Mouse (Mus musculus) forebrain, embryonic 13.5 days (tissue): ENCODE measurements around the gene Epha2. TPM values are rescaled to one million over a fixed set of nuclear protein-coding genes. Genes with fewer than 3 reads are reported as not detected.

Experiments used
- ATAC-seq: fragments of 200-750 bp; cut with Nextera tagmentation; 2 replicates; pipeline ENCODE4 v1.8.0; 2017
- H3K27ac ChIP-seq: fragments of 300-500 bp; sonication (generic); 2 replicates; pipeline ENCODE4 v1.5.1; 2015; ENCODE audit warnings: inconsistent platforms, mild to moderate bottlenecking, moderate library complexity
- H3K27me3 ChIP-seq: fragments of 300-500 bp; sonication (generic); 2 replicates; pipeline ENCODE4 v1.6.1; 2015; ENCODE audit warnings: mild to moderate bottlenecking, inconsistent platforms
- H3K36me3 ChIP-seq: fragments of 300-500 bp; sonication (generic); 2 replicates; pipeline ENCODE4 v1.6.1; 2015; ENCODE audit warnings: mild to moderate bottlenecking, inconsistent platforms; ENCODE audit not compliant: poor library complexity, severe bottlenecking
- H3K4me1 ChIP-seq: fragments of 300-500 bp; sonication (generic); 2 replicates; pipeline ENCODE4 v1.6.1; 2015; ENCODE audit warnings: inconsistent platforms
- H3K4me2 ChIP-seq: fragments of 300-500 bp; sonication (generic); 2 replicates; pipeline ENCODE4 v1.6.1; 2015; ENCODE audit warnings: inconsistent platforms, mild to moderate bottlenecking, moderate library complexity
- H3K4me3 ChIP-seq: fragments of 300-500 bp; sonication (generic); 2 replicates; pipeline ENCODE4 v1.5.1; 2015; ENCODE audit warnings: mild to moderate bottlenecking, inconsistent platforms
- H3K9ac ChIP-seq: fragments of 300-500 bp; sonication (generic); 2 replicates; pipeline ENCODE4 v1.6.1; 2015; ENCODE audit warnings: mild to moderate bottlenecking, inconsistent platforms
- H3K9me3 ChIP-seq: fragments of 300-500 bp; sonication (generic); replicated peaks from 2 replicates; pipeline ENCODE4 v1.6.1; 2016; ENCODE audit warnings: inconsistent platforms
- WGBS: fragments of 180-500 bp; shearing (Covaris S2); methylation state at CpG from one replicate; pipeline ENCODE4 v1.1.7; 2015; 5-methylcytosine and 5-hydroxymethylcytosine counted together
- polyA plus RNA-seq: library from polyadenylated mRNA; unstranded; fragments of >200 nt; fragmentation: Nextera tagmentation; extraction: Ambion mirVana; gene quantifications from 2 replicates; pipeline ENCODE4 v1.2.1, GENCODE M21; 2015

The Epha2 gene
- polyA plus RNA-seq, 1 experiment from 2014 or later: 1.0 TPM

DNA sequence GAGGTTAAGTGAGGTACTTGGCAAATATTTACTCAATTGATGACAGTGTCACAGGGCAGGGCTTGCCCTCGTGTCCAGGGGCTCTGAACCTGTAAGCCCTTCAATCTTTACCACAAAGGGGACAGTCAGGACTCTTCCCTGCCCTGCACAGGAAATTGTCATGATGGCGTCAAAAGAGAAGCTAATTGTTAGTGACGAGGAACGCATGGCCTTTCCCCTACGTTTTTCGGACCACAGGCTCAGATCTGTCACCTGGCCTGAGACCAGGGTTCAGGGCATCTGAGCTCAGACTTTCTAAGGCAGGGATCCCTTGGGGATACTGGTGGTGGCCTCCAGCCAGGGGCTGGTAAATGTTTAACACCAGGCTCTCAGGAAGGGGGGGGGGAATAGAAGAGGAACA, 19.9 kb upstream of the Epha2 start:
- no peak for ATAC-seq
- no peak overlapping the region for H3K9ac ChIP-seq
- H3K4me1 ChIP-seq: peaks cover 12% of the 10 kb centered on the region; the same call in 1 of the 2 replicates
- no peaks in the 10 kb centered on the region for H3K9me3 ChIP-seq
- 61% methylated on average over 6 of the region's 6 CpGs for WGBS
- no peak overlapping the region for H3K4me3 ChIP-seq
- H3K27ac ChIP-seq: no peak overlapping the region
- no peak overlapping the region for H3K4me2 ChIP-seq
- no peaks in the 10 kb centered on the region for H3K36me3 ChIP-seq
- peaks cover 20% of the 10 kb centered on the region for H3K27me3 ChIP-seq

DNA sequence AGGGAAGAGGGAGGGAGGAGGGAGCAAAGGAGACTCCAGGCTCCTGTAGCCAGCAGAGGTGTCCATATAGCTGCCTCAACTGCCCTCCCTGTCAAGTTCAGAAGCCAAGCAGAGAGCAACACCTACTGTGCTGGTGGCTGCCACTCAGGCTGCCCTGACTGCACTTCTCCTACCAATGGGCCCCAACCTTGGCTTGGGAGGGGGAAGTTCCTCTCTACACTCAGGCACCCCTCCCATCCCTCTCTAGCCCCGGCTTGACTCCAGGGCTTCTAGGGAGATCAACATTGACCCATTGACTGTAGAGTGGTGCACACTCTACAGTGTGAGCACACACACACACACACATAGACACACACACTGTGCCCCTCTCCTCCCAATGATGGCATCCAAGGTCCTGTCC, 19.5 kb upstream of the Epha2 start:
- WGBS: 79% methylated on average over 1 of the region's 1 CpGs
- ATAC-seq: no peak
- Histone ChIP-seq H3K27me3 (peaks cover 23% of the 10 kb centered on the region), H3K4me2 (no peak overlapping the region), H3K4me3 (no peak overlapping the region), H3K27ac (no peak overlapping the region), H3K9ac (no peak overlapping the region), H3K4me1 (peaks cover 12% of the 10 kb centered on the region; the same call in 1 of the 2 replicates), H3K9me3 (no peaks in the 10 kb centered on the region), H3K36me3 (no peaks in the 10 kb centered on the region)

DNA sequence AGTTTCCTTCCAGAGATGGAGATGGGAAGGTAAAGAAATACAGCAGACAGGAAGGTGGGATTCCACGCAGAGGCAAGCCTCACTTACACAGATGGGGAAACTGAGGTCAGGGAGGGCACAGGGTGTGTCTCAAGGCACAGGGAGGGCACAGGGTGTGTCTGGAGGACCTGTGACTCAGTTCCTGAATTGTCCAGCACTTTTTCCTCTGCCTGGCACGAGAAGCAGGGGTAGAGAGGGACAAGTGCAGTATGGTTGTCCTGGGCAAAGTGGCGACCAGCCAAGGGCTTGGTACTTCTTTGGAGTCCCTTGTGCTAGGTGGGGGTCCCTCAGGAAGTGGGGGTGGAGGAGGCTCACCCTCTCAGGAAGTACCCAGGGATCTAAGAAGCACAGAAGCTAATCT, 19.0 kb upstream of the Epha2 start:
- Histone ChIP-seq H3K9ac (no peak overlapping the region), H3K27ac (no peak overlapping the region), H3K36me3 (no peaks in the 10 kb centered on the region), H3K9me3 (no peaks in the 10 kb centered on the region), H3K4me1 (peaks cover 12% of the 10 kb centered on the region; the same call in 1 of the 2 replicates), H3K4me2 (no peak overlapping the region), H3K4me3 (no peak overlapping the region), H3K27me3 (peaks cover 28% of the 10 kb centered on the region)
- WGBS: 73% methylated on average over 3 of the region's 3 CpGs
- ATAC-seq: no peak

DNA sequence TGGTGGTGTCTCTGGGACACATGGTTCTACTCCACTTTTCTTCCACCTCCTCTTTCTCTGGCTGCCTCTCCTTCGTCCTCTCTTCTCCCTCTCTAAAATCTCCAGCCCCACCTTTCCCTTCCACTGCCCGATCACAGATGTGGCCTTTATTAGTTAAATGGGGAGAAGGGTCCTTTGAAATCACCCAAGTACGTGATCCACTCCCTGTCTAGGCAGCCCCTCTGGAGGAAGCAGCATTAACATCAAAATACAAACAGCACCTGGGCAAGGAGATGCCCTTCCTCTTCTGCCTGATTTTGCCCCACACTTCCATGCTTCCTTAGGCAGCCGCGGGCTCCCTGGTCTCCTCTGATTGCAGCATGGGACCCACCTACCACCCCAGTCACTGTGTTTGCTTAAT, 18.4 kb upstream of the Epha2 start:
- Histone ChIP-seq H3K4me1 (peaks cover 12% of the 10 kb centered on the region; the same call in 1 of the 2 replicates), H3K9me3 (no peaks in the 10 kb centered on the region), H3K27me3 (peaks cover 33% of the 10 kb centered on the region), H3K9ac (no peak overlapping the region), H3K4me3 (no peak overlapping the region), H3K27ac (no peak overlapping the region), H3K36me3 (no peaks in the 10 kb centered on the region), H3K4me2 (no peak overlapping the region)
- 51% methylated on average over 5 of the region's 5 CpGs for WGBS
- ATAC-seq: no peak

DNA sequence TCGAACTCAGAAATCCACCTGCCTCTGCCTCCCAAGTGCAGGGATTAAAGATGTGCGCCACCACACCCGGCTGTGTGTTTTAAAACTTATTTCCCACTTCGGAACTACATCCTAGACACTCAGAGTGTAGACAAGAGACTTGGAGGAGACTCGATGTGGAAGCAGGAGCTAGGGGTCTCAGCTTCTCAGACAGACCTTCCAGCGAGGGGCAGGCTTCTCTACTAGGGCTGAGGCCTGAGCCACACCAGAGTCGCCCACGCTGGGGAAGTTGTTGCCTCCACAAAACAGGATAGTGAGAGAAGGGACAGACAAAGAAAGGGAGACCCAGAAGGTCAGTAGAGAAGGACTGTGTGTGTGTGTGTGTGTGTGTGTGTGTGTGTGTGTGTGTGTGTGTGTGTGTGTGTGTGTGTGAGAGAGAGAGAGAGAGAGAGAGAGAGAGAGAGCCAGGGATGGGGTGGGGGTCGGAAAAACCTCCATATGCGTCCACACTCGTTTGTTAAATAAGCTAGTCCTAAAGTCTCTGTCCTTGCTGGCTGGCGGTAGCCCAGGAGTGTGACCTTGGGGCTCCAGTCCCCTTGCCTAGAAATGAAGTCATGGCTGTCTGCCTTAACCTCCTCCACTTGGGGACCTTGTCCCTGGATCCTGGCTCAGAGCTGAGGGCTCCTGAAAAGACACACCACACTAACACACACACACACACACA, 17.7 kb upstream of the Epha2 start:
- Histone ChIP-seq H3K36me3 (no peaks in the 10 kb centered on the region), H3K4me2 (no peak overlapping the region), H3K27ac (no peak overlapping the region), H3K9ac (no peak overlapping the region), H3K4me1 (peaks cover 12% of the 10 kb centered on the region; the same call in 1 of the 2 replicates), H3K4me3 (no peak overlapping the region), H3K27me3 (peaks cover 40% of the 10 kb centered on the region), H3K9me3 (no peaks in the 10 kb centered on the region)
- no peak for ATAC-seq
- whole genome bisulfite sequencing: 64% methylated on average over 11 of the region's 12 CpGs

DNA sequence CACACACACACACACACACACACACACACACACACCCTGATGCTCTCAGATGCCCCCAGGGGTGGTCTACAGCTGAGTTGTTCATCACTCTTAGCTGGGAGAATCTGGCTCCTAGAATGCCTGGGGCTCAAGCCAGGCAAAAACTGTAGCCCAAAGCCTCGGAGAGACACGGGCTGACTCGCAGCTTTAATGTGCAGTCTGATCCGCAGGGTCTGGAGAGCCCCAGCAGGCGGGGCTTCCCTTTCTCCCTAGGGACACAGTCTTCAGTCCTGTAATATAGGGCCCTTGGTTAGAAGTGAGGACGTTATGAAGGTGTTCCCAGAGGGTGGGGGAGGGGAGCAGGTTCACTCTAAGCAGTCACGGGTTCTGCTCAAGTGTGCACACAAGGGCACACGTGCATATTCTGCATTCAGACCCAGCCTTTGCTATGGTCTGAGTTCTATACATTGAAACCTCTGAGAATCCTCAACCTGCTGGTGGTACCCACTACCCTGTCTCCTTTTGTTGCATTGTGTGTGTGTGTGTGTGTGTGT, 17.1 kb upstream of the Epha2 start:
- Histone ChIP-seq H3K9ac (no peak overlapping the region), H3K4me1 (peaks cover 12% of the 10 kb centered on the region; the same call in 1 of the 2 replicates), H3K27ac (no peak overlapping the region), H3K4me3 (no peak overlapping the region), H3K4me2 (no peak overlapping the region), H3K27me3 (peaks cover 47% of the 10 kb centered on the region), H3K36me3 (no peaks in the 10 kb centered on the region), H3K9me3 (no peaks in the 10 kb centered on the region)
- no peak for ATAC-seq
- 30% methylated on average over 8 of the region's 8 CpGs for WGBS

DNA sequence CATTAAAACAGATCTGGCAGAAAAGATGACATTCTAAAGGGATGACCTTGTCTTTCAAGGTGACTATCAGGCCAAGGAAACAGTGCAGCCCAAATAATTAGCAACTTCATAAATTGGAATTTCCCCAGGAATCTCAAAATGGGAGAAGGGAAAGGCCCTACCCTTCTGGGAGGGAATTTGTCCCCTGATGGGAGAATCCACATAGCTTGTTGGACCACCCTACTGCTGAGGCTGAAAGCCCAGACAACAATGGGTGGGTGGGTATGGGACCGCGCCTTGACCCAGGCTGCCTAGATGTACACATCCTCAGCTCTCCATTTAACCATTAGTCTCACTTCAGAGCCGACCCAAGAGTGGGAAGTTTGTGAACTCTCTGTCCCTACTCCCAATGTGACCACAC, 16.6 kb upstream of the Epha2 start:
- peaks cover 52% of the 10 kb centered on the region for H3K27me3 ChIP-seq
- no peak overlapping the region for H3K9ac ChIP-seq
- WGBS: 82% methylated on average over 3 of the region's 3 CpGs
- no peak for ATAC-seq
- H3K27ac ChIP-seq: no peak overlapping the region
- H3K4me2 ChIP-seq: no peak overlapping the region
- peaks cover 8% of the 10 kb centered on the region; the same call in 1 of the 2 replicates for H3K4me1 ChIP-seq
- H3K36me3 ChIP-seq: no peaks in the 10 kb centered on the region
- no peaks in the 10 kb centered on the region for H3K9me3 ChIP-seq
- no peak overlapping the region for H3K4me3 ChIP-seq

DNA sequence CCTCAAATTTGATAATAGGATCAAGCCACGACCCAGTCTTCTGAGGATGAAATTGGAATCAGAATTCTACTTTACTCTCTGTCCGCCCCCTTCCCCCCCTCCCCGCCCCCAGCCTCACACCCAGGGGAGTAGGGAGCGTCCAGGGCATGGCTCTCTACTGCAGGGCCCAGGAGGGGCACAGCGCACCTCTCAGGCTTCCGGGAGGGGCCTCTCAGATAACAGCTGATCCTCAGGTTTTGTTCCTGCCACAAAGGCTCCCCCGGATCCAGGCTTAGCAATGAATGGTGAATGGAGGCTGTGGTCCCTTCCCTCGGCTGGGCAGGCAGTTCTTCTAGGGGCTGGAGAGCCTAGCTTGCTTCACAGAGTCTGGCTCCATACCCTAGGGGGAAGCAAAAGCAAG, 15.9 kb upstream of the Epha2 start:
- WGBS: 8% methylated on average over 8 of the region's 8 CpGs
- H3K4me1 ChIP-seq: peaks cover 8% of the 10 kb centered on the region; the same call in 1 of the 2 replicates
- H3K4me2 ChIP-seq: no peak overlapping the region
- no peak overlapping the region for H3K4me3 ChIP-seq
- ATAC-seq: no peak
- H3K27me3 ChIP-seq: peaks cover 56% of the 10 kb centered on the region
- no peaks in the 10 kb centered on the region for H3K36me3 ChIP-seq
- H3K9me3 ChIP-seq: no peaks in the 10 kb centered on the region
- no peak overlapping the region for H3K27ac ChIP-seq
- H3K9ac ChIP-seq: no peak overlapping the region

DNA sequence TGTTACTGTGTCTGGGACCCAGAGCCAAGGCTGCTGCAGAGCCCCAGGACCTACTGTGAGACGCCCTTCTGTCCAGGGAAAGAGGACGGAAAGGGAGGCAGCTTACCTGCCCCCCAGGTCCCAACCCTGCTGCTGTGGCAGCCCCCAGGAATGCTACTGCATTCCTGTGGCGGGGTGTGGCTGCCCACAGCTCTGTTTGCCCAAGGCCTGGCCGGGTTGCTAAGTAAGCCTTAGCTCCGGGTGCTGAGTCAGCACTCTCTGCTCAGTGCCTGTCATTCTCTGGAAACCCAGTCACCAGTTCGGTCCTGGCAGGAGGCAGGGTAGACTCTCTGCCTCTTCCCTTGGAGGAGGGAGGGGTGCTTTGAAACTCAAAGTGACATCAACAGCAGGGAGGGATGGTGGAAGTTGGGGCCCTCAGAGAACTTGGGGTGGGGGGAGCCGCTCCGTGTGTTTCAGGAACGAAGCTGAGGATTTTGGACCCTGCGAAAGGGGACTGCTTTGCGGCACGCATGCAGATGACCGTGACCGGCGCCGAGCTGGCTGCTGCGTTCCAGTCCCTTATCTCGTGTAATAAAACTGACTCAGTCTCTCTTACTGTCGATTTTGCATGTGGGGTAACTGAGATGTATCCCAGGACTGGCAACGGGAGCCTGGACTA, 14.1 kb upstream of the Epha2 start:
- WGBS: 15% methylated on average over 20 of the region's 20 CpGs
- H3K9ac ChIP-seq: no peak overlapping the region
- H3K4me3 ChIP-seq: no peak overlapping the region
- ATAC-seq: no peak
- no peaks in the 10 kb centered on the region for H3K36me3 ChIP-seq
- no peaks in the 10 kb centered on the region for H3K9me3 ChIP-seq
- H3K4me2 ChIP-seq: no peak overlapping the region
- H3K27ac ChIP-seq: no peak overlapping the region
- H3K4me1 ChIP-seq: peaks cover 17% of the 10 kb centered on the region
- H3K27me3 ChIP-seq: peaks cover 74% of the 10 kb centered on the region

DNA sequence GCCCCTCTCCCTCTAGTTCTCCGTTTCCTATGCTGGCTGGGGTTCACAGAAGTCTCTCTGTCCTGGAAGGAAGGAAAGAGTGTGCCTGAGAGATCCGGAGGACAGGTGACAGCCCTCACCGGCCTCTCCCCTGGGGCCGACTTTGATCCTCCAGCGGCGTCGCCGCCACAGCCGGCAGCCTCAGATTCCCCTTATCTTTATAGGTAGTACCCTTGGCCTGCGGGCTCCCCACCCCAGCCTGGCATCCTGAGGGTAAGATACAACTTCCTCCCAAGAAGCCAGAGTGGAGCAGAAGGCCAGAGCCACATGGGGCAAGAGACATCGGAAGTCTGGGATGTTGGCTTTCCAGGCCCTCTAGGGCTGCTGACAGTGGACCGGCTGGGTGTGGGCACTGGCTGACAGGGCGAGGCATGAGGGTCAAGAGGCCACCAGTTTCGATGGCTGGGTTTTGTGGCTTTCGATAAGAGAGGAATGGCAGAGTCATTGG, 13.5 kb upstream of the Epha2 start:
- peaks cover 80% of the 10 kb centered on the region for H3K27me3 ChIP-seq
- ATAC-seq: no peak

DNA sequence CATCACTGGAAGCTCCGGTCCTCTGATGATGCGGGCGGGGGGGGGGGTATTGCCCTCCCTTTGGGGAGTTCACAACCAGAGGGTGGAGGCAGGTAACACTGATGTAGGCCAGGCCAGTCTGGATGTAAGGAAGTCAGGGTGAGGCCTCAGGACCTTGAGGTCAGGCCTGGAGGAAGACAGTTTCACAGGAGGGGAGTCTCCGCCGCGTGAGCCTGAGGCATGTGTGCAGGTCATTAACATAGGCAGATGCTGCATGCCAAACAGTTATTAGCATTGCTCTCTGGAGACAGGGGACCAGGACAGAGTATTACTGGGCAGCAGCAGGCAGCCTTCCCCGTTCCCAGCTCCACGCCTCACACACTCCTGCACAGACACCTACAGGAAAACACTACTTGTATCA, 12.9 kb upstream of the Epha2 start:
- Histone ChIP-seq H3K4me3 (no peak overlapping the region), H3K27ac (no peak overlapping the region), H3K4me1 (peaks cover 19% of the 10 kb centered on the region), H3K4me2 (no peak overlapping the region), H3K9ac (no peak overlapping the region), H3K9me3 (no peaks in the 10 kb centered on the region), H3K27me3 (peaks cover 86% of the 10 kb centered on the region), H3K36me3 (no peaks in the 10 kb centered on the region)
- no peak for ATAC-seq
- WGBS: 69% methylated on average over 8 of the region's 8 CpGs

More for the DNA sequence above, 13.5 kb upstream of the Epha2 start:
- H3K4me1 ChIP-seq: peaks cover 19% of the 10 kb centered on the region
- no peak overlapping the region for H3K27ac ChIP-seq
- H3K9me3 ChIP-seq: no peaks in the 10 kb centered on the region
- no peak overlapping the region for H3K4me2 ChIP-seq
- 22% methylated on average over 15 of the region's 15 CpGs for WGBS
- no peaks in the 10 kb centered on the region for H3K36me3 ChIP-seq
- H3K4me3 ChIP-seq: no peak overlapping the region
- no peak overlapping the region for H3K9ac ChIP-seq

DNA sequence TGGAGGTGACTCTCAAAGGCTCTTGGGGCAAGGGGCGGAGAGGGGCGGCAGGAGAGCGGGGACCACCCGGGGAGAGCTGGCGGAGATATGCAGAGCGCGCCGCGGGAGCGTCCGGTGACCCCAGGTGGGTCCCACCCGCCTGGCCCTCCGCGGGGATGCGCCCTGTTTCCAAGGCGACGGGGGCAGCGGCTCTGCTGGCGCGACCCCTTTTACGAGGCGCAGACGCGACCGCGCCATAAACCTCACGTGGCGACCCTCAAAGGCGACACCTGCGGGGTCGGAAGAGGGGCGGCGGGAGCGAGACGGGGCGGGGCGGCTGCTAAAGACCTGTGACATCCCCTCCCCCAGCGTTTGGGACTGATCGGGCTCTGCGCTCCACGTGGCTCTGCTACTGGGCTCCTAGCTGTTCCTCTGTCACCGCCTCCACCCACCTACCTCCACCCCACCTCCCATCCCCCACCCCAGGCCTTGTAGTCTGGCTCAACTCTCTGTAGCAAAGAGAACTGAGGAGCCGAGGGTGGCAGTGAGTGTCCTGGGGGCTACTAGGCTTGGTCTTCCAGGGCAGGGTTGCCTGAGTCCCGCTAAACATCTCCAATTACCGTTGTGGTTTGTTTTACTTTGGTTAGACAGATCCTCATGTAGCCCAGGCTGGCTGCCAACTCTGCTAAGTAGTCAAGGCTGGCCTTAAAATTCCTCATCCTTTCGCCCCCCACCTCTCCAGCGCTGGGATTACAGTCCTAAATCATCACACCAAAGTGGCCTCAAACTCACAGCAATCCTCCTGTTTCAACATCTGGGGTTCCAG, 9.3 kb upstream of the Epha2 start:
- Histone ChIP-seq H3K27me3 (peaks cover 91% of the 10 kb centered on the region), H3K36me3 (no peaks in the 10 kb centered on the region), H3K27ac (no peak overlapping the region), H3K9me3 (no peaks in the 10 kb centered on the region), H3K4me2 (peak overlapping the region; percentile 75), H3K4me1 (peaks cover 17% of the 10 kb centered on the region), H3K4me3 (peak overlapping the region; percentile 38), H3K9ac (peak overlapping the region; percentile 55)
- ATAC-seq: no peak
- 2% methylated on average over 37 of the region's 47 CpGs for WGBS
